Mouse (Mus musculus) CD8-positive naive resting alpha-beta T cell, adult 2 months (primary cell): ENCODE results near the gene Hcst.

Source experiments
- DNase-seq, 2 experiments: peaks; one replicate each; pipeline ENCODE4 v3.0.0; 2022; ENCODE audit warnings: low read depth in 2 of 2, low spot score in 2 of 2

Gene Hcst

DNA sequence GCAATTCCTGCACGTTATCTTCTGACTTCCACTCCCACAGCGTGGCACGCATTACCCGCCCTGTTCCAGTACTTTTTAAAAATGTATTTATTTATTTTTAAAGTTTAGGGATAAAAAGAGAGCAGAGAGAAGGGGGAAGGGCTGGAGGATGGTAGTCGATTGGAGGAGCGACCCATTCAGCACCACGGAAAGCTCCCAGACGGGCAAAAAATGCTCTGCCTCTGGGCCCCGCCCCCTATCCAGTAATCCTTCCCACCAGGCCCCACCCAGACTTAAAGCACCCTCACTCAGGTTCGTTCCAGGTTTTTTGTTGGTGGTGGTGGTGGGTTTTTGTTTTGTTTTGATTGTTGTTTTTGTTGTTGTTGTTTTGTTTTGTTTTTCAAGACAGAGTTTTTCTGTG is 14.6 kb upstream of the Hcst start:
- DNase-seq, result no peak

DNA sequence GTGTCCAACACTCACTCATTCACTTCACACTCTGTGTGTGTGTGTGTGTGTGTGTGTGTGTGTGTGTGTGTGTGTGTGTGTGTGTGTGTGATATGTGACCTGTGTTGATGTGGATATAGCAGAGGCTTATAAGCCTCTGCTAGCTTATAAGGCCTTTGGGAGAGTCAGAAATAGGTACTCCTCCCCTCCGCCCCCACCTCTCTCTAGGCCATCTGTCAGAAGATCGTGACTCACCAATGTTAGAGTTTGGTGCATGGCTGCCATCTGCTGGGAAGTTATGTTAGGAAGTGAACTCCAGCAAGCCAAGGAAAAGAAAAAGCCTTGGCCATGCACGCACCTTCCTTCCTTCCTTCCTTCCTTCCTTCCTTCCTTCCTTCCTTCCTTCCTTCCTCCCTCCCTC is 12.1 kb upstream of the Hcst start:
- peak; percentile 68 to 74 for DNase-seq

DNA sequence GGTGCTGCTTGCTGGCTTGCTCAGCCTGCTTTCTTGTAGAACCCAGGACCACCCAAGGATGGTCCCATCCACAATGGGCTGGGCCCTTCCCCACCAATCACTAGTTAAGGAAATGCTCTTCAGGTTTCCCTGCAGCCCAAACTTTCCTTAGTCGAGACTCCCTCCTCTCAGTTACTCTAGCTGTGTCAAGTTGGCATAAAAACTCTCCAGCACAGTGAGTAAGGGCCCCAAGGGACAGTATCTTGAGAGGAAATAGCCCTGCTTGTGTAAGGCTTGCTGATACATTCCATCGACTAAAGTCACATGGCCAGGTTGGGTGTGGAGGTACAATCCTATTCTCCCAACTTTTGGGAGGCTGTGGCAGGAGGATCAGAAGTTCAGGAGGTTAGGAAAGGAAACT is 10.5 kb upstream of the Hcst start:
- no peak for DNase-seq

DNA sequence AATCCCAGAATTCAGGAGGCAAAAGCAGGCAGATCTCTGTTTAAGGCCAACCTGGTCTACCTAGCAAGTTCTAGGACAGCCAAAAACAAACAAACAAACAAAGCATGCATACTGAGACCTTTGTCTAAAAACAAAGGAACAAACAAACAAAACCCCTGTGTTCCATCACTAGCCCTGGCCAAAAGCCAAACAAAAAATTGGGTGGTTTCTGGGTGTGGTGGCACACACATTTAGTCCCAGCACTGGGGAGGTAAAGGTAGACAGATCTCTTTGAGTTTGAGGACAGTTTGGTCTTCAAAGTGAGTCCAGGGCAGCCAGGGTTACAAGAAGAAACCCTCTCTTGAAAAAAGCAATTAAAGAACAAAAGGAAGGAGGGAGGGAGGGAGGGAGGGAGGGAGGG is 9.7 kb upstream of the Hcst start:
- DNase-seq, result no peak

DNA sequence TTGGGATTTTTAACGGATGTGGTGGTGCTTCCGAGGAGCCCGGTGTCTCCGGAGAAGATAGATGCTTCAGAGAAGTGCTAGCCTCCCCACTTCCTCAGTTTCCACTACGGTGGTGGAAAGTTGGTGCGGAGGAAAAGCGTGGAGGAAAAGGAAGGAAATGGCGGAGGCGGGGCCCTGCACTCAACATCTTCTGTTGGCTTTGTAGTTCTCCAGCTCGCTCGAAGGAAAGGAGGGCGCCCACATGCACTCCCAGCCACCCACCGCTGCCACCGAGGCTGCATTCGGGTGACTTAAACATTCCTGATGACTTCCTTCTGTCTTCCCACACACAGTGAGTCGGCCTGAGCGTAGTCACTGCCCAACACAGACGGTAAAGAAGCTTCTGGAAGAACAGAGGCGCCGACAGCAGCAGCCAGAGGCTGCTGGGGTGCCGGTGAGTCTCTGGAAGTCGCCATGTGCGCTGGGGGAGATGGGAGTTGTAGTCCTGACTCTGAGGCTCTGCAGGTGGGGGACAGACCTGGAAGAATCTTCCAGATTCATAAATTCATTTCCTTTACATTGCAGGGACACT is 3.5 kb upstream of the Hcst start:
- no peak for DNase-seq

DNA sequence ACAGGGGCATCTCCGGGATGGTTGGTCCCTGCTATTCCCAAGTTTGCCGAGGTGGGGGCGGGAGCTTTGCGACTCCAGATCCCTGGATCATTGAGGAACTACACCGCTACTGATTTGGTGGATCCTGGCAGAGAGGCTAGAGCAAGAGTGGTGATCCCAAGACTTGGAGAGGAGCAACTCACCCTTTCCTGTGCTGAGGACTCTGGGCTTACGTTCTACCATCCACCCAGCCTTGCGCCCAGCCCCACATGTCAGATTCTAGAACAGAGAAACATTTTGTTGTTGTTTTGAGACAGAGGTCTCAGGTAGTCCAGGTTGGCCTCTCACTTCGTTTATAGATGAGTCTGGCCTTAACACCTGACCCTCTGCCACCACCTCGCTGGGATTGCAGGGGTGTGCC is 2.9 kb upstream of the Hcst start:
- peak in 1 of 2 experiments; percentile 43 for DNase-seq

DNA sequence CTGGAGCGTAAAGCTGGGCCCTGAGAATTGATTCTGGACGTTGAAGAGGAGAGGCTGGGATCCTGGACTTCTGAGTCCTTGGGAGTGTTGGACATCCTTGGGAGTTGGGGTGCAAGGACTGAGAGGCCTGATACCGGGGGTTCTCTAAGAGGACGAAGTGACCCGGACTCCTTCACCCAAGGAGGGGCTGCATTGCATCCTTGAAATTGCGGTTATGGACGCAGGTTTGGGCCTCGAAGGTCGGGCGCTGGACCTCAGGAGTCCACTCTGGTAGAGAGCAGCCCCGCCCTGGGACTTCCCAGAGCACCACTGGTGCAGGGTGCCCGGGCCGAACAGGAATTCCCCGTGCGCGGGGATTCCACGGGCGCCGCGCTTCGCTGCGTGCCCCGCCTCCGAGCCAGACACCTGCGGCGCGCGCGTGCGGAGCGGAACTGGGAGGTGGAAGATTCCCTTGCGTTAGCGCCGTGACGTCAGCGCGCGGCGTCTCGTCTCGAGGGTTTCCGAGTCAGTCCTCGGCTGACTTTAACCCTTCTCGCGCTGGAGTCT is 2.3 kb upstream of the Hcst start:
- peak; percentile 88 to 93 for DNase-seq

DNA sequence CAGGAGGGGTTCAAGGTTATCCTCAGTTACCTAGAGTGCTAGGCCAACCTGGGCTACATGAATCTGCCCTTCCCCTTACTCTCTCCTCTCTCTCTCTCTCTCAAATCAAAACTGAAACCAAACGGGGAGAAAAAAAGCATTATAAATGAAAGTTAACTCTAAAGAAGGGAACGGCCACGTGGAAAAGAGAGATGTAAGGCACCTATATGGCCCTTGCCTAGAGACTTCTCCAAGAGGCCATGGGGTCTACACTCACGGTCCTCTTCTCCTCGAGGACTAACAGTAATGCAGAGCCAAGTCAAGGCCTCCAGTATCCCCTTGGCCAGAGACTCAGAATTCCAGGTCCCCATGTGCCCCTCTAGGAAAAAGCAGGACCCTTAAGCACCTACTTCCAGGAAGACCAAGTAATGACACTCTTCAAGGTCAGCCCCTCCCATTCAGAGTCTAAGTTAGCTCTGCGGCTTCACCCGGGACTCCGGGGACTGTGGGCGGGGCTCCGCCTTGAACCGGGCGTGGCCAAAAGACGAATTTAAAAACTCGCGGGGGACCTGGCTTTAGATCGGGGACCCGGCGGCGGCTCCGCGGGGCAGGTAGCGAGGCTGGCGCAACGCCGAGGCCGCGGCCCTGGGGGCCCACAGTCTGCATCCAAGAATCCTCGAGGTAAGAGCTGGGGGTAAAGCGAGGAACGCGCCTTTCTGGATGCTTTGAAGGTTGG is 1.7 kb upstream of the Hcst start, which contains the start of gene Nfkbid:
Gene Nfkbid, plus strand, starts transcription at position 558 of the 715 bp plus-strand sequence.
- DNase-seq, result peak; percentile 75 to 77

DNA sequence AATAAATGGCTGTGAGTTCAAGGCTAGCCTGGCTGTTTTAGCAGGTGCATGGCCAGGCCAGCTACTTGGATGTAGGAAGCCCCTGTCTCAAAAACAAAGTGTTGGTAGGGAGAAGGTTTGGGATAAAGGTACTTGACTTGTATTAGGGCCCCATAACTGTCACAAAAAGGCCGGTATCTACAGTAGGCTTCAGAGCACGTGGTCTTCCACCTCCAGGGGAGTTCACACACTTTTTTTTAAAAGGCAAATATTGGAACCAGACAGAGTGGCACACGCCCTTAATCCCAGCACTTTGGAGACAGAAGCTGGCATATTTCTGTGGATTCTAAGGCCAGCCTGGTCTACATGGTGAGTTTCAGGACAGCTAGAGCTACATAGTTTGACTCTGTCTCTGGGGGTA is 1.0 kb upstream of the Hcst start:
- DNase-seq, result no peak

DNA sequence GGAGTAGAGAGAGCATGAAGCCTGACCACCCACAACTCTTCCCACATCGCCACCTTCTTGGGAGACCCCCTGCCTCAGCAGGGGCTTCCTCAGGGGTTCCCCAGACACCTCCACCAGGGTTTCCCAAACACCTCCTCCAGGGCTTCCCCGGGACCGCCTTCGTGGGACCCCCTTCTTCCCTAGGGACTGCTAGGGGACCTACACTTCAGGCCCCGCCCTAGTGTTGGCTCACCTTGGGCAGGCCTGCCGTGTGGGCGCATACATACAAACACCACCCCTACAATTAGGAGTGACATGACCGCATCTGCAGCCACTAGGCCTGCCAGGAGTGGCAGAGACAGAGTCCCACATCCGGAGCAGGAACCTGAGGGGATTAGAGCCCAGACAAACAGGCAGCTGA is 1.8 kb downstream of the Hcst start:
- peak; percentile 43 to 58 for DNase-seq

DNA sequence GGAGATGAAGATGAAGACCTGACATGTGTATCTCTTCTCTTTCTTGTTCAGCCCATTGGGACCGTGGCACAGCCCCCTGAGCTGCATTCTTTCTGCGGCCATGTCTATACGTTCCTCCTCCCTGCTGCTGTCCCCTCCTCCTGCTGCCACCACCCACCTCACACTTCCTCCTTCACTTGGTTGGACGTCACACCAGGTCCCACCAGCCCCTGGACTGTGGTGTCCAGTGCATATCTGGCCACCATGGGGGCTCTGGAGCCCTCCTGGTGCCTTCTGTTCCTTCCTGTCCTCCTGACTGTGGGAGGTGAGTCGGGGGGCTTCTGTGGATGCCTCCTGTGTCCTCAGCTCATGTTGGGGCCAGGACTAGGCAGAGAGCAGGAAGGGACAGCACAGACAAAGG is 6.1 kb downstream of the Hcst start, which contains the start of gene Tyrobp:
Gene Tyrobp, plus strand, starts transcription at position 165 of the 400 bp plus-strand sequence.
- no peak for DNase-seq

DNA sequence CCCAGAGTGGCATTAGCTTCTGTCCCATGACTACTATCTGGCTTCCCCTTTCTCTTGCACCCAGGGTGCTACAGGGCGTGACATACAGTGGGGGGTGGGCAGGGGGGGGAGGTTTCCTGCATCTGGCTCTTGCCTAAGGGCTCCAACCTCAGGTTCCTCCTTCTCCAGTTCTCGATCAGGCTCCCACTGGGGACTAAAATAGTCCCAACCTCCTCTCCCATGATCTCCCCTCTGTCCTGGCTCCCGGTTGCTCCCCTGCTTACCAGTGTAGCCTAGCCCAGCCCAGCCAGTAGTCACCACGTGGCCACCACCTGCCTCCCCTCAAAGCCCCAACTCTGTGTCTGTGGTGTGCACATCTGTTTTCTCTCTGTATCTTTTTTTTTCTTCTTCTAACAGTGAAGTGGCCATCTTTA is 6.9 kb downstream of the Hcst start:
- no peak for DNase-seq

DNA sequence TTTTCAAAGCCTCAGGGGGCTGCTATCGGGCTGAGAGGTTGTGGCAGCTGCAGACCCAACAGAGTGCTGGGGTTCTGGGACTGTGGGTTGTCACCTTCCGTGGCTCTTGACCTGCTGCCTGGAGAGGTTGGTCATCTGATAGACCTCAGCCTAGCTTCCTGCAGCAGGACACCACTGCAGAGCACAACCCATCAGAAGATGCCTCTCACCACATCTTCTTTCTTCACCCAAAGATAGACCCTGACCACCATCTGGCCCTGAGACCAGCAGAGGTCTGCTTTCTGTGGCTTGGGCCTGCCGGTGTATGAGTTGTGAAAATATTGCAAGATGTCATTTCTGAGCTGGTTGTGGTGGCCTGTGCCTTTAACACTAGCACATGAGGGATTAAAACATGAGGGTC is 8.6 kb downstream of the Hcst start:
- no peak for DNase-seq

DNA sequence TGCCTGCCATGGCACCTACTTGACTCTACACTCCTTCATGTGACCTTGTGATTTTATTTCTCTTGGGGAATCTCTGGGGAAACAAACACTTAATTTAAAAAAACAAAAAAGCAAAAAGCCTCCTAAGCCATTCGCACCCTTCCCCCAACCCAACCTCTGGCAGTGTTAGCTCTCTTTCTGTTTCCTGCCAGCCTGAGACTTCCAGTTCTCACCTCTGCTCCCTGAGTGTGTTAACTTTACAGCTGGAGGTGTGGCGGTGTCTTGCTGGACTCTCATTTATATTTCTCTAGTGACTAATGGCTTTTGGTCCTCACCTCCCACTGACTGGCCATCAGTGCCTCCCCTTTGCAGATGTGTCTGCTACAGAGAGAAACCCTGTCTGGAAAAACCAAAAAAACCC is 9.9 kb downstream of the Hcst start:
- no peak for DNase-seq

DNA sequence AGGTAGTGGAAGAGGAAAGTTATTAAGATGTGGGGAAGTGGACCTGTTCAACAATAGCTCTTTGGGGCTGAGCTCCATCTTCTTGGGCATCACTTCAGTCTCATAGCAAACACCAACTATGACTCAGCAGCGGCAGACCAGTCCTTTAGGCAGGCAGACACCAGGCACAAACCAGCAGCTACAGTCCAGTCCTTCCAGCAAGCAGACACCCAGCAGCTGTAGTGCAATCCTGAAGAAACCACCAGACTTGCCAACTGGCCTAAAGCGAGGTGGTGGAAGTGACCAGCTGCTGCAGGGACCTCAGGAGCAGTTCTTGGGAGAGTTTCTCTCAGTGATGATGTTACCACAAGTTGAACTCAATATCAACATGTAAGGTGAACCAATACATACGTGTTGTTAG is 11.0 kb downstream of the Hcst start:
- no peak for DNase-seq

DNA sequence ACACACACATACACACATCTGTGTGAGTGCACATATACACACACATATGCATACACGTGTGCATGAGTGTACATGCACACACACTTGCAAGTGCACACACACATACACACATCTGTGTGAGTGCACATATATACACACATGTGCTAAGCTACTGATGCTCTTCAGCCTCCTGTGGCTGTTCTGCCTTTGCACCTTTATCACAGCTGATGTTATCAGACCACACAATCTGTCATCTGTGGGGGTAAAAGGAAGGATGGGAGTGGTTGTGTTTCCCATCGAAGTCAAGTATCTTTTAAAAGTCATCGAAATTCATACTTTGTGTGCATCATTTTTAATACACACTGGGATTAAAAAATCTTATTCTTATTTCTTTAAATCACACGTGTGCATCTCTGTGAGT is 17.3 kb downstream of the Hcst start:
- no peak for DNase-seq

DNA sequence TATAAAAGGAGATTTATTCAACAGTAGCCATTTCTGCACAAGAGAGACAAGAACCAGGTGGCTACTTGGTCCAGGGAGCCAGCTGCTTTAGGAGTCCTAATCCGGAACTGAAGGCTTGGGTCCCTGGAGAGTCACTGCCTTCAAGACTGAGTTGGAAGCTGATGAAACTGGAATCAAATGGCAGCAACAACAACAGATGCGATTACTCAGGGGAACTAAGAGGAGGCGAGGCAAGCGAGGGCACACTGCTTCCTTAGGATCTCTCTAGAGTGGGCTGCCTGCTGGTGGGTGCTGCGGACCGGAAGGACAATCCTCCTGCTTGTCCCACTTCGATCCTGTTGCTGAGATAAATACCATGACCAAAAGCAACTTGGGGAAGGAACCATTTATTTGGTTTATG is 20.0 kb downstream of the Hcst start:
- no peak for DNase-seq

DNA sequence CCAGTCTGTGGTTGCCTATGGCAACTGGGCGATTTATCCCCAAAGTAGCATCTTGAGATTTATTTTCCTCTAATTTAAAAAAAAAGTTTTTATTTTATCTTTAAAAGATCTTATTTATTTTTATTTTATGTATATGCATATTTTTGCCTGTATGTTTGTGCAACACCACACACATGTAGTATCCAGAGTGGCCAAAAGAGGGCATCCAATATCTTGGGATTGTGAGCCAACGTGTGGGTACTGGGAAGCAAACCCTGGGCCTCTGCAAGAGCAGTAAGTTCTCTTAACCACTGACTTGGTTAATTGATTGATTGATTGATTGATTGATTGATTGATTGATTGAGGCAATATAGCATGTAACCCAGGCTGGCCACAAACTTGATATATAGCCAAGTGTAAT is 24.8 kb downstream of the Hcst start:
- DNase-seq, result peak; percentile 37 to 42

DNA sequence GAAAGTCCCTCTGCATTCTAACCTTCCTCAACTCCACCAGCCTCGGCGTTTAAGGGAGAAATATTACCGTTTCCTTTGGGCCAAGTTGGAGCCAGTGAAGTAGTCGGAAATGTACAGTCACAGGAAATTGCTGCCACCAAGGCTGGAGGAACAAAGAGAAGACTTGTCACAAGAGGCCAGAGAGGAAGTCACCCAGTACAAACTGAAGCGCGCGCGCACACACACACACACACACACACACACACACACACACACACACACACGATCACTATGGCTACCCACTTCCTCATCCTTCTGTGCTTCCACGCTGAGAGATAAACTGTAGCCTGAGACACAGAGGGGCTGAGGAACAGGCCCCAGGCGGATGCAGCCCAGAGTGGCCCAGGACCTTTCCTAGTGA is 25.3 kb downstream of the Hcst start:
- peak; percentile 74 to 75 for DNase-seq

DNA sequence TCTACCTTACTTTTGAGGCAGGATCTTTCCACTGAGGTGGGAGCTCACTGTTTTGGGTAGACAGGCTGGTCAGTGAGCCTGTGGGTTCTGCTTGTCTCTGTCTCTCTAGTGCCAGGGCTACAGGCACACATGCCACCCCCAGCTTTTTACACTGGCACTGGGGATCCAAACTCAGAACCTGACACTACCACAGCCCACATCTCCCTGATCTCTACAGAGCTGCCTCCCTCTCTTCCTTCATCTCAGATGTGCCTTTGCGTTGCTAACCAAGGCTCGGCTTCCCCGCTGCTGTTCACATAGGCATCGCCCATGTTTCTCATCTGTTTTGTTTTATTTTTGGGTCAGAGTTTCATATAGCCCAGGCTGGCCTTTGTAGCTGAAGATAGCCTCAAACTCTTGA is 26.0 kb downstream of the Hcst start:
- DNase-seq, result peak in 1 of 2 experiments; percentile 18

DNA sequence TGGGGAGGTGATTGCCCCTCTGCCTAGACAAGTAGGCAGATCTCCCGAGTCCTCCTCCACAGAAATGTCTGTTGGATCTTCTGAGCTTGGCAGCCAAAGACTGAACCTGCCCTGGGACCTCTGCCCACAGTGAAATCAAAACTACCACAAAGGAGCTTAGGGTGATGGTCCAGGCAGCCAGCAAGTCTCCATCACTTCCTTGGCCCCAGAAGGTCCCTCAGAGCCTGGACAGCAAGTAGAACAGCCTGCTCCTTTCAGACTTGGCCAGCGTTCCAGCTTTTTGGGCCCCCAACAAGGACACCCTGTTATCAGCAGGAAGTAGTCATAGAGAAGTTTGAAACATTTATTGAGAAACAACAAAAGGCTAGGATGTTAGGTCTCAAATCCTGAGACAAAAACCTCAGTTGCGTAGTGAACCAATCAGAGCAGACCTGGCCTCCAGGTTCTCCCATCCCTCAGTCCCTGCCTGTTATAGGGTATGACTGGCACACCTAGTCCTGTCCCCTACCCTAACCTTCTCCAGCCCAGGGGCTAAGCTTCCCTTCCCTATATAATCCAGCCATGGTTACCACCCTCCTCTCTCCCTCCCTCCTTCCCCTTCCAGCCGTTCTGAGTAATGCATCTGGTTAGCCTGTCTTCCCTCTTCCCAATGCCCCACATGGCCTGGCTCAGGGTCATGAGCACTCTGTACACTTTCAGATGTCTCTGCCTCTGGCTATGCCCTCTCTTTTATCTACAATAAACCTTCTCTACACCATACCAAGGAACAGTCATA is 26.7 kb downstream of the Hcst start:
- no peak for DNase-seq

DNA sequence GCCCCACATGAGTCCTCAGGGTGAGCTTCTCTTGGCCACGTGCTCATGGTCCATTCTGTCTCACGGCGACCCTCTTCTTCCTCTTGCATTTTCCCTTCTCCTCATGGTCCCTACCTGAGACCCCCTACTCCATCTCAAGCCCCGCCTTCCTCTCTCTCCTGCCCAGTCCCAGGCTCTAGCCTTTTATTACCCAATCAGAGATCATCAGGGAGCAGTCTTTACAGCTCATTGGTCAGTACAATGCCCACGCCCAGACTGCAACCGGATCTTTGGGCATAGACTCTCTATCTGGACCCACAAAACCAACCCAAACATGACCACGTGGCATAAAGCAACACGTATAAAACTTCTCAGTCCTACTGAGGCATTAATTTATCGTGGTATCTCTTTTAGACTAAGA is 35.5 kb downstream of the Hcst start:
- no peak for DNase-seq
